Mouse (Mus musculus) heart, postnatal 14 days (tissue): ENCODE measurements around the gene Olfr1279. TPM values are rescaled to one million over a fixed set of nuclear protein-coding genes. Genes with fewer than 3 reads are reported as not detected.
"Not testable (repeated sequence)": the region's sequence is repeated elsewhere in the genome, so short reads cannot be mapped to it uniquely, and the experiment has no call there.

Experiments used
- DNase-seq, 2 experiments: peaks; one replicate each; pipeline ENCODE4 v3.0.0; 2021 to 2022
- intact Hi-C: fragments of 180-260 bp; cut with DNase I; formaldehyde crosslinking; loops from one replicate; pipeline ENCODE4 v1.15.1; 2025
- long read RNA-seq, 2 experiments: library from polyadenylated mRNA; stranded (forward); transcript quantifications; one replicate each; pipeline ENCODE4 v2.0.0; 2021
- total RNA-seq, 2 experiments: library from RNA; stranded (reverse); gene quantifications; 2 replicates each; pipeline ENCODE4 v1.2.3; 2021

The Olfr1279 gene
- not detected for total RNA-seq
- long read RNA-seq, experiment 1, result 0 reads
- long read RNA-seq, experiment 2, result 0 reads

DNA sequence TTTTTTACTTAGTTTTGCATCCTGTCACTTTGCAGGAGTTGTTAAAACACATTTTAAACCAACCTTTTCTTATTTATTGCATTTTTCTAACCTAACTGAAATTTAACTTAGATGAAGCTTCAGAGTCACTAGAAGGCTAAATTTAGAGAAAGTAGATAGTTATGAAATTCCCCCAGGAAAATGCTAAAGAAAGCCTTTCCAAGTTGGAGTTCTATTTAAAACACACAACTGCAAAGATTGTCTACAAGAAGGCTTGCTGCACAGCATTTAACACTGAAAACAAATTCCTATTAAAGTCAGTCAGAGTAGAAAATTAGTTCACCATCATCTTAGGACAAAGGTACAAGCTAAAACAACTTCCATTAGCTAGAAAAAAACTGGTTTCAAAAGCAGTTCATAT lies at the start of gene Olfr1279:
Olfr1279 (plus strand) TSS at position 262 of the 400 bp plus-strand sequence.
- intact Hi-C loops, result no loop called here
- no peak for DNase-seq

DNA sequence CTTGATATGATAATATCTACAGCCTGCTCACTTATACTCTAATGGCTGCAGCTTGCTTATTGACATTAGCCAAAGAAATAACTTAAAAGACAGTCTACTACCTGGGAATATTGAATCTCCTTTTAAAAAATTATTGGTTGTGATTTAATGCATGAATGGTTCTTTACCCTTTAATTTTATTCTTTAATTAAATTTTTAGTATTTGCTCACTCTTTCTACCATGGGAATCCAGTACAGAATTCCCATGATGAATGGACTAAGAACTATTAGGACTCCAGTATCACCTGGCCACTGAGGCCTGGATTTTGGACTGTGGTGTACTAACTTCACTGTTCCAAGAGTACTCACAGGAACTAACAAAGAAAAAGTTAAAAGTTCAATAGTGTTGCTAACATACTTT lies 46.2 kb upstream of the Olfr1279 start, which contains the start of gene Olfr1276:
Olfr1276 (plus strand) TSS at position 301 of the 400 bp plus-strand sequence.
- intact Hi-C loops, result no loop called here
- no peak for DNase-seq

DNA sequence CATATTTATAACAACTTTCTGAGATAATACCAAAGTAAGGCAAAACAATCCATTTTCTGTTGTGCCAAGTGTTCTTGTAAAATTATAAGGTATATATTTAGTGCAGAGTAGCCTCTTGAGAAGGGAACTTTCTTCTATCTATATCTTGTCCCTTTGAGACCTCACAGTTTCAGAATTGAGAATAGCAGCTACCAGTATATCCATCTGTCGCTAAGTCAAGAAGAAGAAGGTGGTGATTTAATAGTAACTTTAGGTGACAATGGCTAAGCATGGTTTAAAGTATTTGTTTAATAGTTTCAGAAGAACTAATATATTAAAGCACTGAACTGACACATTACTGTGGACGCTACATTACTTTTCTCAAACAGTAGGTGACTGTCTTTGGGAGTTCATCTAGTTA lies 26.4 kb upstream of the Olfr1279 start, which contains the start of gene Olfr1277:
Olfr1277 (minus strand) TSS at position 101 of the 400 bp plus-strand sequence.
- intact Hi-C loops, result no loop called here
- DNase-seq, result no peak

DNA sequence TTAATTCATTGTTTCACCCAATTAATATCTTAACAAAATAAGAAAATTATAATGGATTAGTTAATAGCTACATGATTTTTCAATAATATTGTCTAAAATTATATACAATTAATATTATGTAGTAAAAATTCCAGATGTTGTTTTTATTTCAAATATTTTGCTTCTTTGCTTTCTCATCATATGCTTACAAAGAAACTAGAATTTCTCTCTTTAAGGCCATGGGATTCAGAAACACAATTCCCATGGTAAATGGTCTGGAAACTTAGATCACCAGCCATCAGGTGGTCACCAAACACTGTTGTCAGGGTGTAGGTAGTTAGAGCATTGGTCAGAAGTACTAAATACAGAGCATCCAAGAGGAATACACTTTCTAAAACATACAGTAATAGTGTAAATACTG lies 10.6 kb upstream of the Olfr1279 start, which contains the start of gene Olfr1278:
Olfr1278 (plus strand) TSS at position 301 of the 400 bp plus-strand sequence.
- no peak for DNase-seq
- intact Hi-C loops, result no loop called here

DNA sequence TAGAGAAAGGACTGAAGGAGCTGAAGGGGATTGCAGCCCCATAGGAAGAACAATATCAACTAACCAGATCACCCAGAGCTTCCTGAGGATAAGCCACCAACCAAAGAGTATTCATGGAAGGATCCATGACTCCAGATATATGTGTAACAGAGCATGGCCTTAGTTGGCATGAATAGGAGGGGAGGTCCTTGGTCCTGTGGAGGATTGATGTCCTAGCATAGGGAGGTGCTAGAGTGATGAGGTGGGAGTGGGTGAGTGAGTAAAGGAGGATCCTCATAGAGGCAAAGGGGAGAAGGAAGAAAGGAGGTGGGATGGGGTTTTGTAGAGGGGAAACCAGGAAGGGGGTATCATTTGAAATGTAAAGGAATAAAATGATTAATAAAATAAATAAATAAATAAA lies 1.9 kb upstream of the Olfr1279 start:
- intact Hi-C loops, result no loop called here
- no peak for DNase-seq

DNA sequence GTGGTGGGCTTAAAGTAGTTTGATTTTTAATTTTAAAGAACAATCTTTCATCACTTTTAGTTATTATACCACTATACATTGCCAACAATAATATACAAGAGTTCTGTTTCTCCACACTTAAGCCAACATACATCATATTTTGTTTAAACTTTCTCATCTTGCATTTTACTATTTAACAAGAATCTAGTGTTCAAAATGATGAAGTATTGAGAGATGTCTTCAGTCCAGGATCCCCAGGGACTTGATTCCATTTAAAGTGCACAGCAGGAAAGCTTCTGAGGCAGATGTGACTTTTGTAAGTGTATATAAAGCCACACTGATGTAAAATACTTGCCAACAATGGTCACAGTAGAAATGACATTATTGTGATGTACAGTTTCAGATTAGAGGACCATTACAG lies 13.3 kb downstream of the Olfr1279 start, which contains the start of gene Olfr1280:
Olfr1280 (plus strand) TSS at position 301 of the 400 bp plus-strand sequence.
- intact Hi-C loops, result no loop called here
- DNase-seq, result no peak

DNA sequence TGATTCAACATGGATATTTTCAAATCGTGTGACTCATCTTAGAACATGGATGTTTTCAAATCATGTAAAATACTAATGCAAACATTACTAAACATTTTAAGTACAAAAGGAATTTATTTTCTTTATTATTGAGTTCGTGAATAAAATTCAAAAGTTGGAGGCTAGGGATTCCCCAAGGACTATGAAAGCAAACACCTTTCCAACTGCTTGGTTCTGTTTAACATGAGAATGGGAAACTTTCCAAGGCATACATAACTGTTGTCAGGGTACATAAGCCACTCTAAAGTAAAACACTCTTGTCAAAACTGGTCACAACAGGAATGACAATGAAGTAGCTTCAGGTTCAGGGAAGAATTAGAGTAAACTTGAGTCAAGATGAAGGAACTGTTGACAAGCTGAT lies 25.8 kb downstream of the Olfr1279 start, which contains the start of gene Olfr1281:
Olfr1281 (plus strand) TSS at position 301 of the 400 bp plus-strand sequence.
- DNase-seq, result no peak
- intact Hi-C loops, result no loop called here

DNA sequence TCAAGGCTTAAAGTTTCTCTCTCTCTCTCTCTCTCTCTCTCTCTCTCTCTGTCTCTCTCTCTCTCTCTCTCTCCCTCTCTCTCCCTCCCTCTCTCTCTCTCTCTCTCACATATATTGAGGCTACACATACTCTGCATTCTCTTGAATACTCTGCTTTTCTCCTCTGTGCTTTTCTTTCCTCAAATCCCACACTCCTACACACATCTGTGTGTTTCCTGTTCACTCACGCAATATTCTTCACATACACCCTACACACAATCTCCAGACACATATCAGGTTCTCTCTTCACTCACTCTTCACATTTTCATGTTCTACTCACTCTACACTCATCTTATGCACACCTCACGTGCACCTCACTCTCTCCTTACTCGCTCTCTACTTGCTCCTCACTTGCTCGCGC lies 33.3 kb downstream of the Olfr1279 start:
- intact Hi-C loops, DNase-seq: not testable (repeated sequence)

DNA sequence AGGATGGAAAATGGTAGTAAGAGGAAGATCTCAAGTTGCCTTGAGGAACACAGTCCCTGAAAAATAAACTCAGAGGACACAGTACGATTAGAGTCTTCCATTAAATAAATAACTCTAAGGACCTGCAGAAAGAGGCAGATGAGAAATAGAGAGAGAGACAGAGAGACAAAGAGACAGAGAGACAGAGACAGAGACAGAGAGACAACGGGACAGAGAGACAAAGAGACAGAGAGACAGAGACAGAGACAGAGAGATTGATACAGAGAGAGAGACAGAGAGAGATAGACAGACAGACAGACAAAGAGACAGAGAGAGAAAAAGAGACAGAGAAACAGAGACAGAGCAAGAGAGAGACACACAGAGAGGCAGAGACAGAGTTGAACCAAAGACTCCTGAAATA lies 35.5 kb downstream of the Olfr1279 start, which contains the start of gene Olfr1282:
Olfr1282 (minus strand) TSS at position 101 of the 400 bp plus-strand sequence.
- intact Hi-C loops, result no loop called here
- DNase-seq, result no peak

Other genes with a start within 250 kb of the Olfr1279 start
- not detected for gene Gm13941, start 194.7 kb upstream of the Olfr1279 start, total RNA-seq
- gene Gm15130, start 147.7 kb upstream of the Olfr1279 start, total RNA-seq, result not detected
- gene 4930430A15Rik, start 71.0 kb upstream of the Olfr1279 start, total RNA-seq, result not detected
- gene Olfr1275, start 65.3 kb upstream of the Olfr1279 start, total RNA-seq, result not detected
- gene Olfr1276, start 46.1 kb upstream of the Olfr1279 start, total RNA-seq, result not detected
- gene Olfr1277, start 26.5 kb upstream of the Olfr1279 start, total RNA-seq, result not detected
- not detected for gene Olfr1278, start 10.5 kb upstream of the Olfr1279 start, total RNA-seq
- not detected for gene Olfr1280, start 13.4 kb downstream of the Olfr1279 start, total RNA-seq
- not detected for gene Olfr1281, start 25.9 kb downstream of the Olfr1279 start, total RNA-seq
- not detected for gene Olfr1282, start 35.4 kb downstream of the Olfr1279 start, total RNA-seq
- not detected for gene Olfr1283, start 66.2 kb downstream of the Olfr1279 start, total RNA-seq
- not detected for gene Olfr1284, start 74.9 kb downstream of the Olfr1279 start, total RNA-seq
- gene Olfr1286, start 122.5 kb downstream of the Olfr1279 start, total RNA-seq, result not detected
- gene Olfr1287, start 148.5 kb downstream of the Olfr1279 start, total RNA-seq, result not detected
- not detected for gene Olfr1288, start 173.5 kb downstream of the Olfr1279 start, total RNA-seq
- gene Olfr1289, start 180.2 kb downstream of the Olfr1279 start, total RNA-seq, result not detected
- gene Olfr1290, start 193.2 kb downstream of the Olfr1279 start, total RNA-seq, result not detected
- not detected for gene Olfr1291-ps1, start 196.5 kb downstream of the Olfr1279 start, total RNA-seq
- gene Olfr1293-ps, start 224.6 kb downstream of the Olfr1279 start, total RNA-seq, result not detected
- gene Olfr1294, start 239.7 kb downstream of the Olfr1279 start, total RNA-seq, result not detected